Mouse (Mus musculus) limb, embryonic 13.5 days (tissue): ENCODE measurements at regions not wholly inside any gene's neighbourhood (a gene's known extent, or its start where the extent isn't known, plus 50 kb on each side); places are given as distances from the start of the nearest gene placed in this dataset.
A peak's percentile ranks its signal among the peaks of the same experiment; 100 is the strongest.

ENCODE experiments used
- ATAC-seq: fragments of 200-750 bp; cut with Nextera tagmentation; 2 replicates; pipeline ENCODE4 v1.8.0; 2017; ENCODE audit warnings: low read depth, moderate number of reproducible peaks, moderate TSS enrichment; ENCODE audit not compliant: low FRiP score
- H3K27ac ChIP-seq: fragments of 300-500 bp; sonication (generic); 2 replicates; pipeline ENCODE4 v1.5.1; 2015; ENCODE audit warnings: inconsistent platforms, mild to moderate bottlenecking, moderate library complexity
- H3K27me3 ChIP-seq: fragments of 300-500 bp; sonication (generic); 2 replicates; pipeline ENCODE4 v1.6.1; 2015; ENCODE audit warnings: mild to moderate bottlenecking, inconsistent platforms
- H3K36me3 ChIP-seq: fragments of 300-500 bp; sonication (generic); 2 replicates; pipeline ENCODE4 v1.6.1; 2015; ENCODE audit warnings: inconsistent platforms, mild to moderate bottlenecking, moderate library complexity
- H3K4me1 ChIP-seq: fragments of 300-500 bp; sonication (generic); 2 replicates; pipeline ENCODE4 v1.6.1; 2015; ENCODE audit warnings: inconsistent platforms
- H3K4me2 ChIP-seq: fragments of 300-500 bp; sonication (generic); replicated peaks from 2 replicates; pipeline ENCODE4 v1.6.1; 2015; ENCODE audit warnings: inconsistent platforms, mild to moderate bottlenecking, moderate library complexity
- H3K4me3 ChIP-seq: fragments of 300-500 bp; sonication (generic); 2 replicates; pipeline ENCODE4 v1.5.1; 2015; ENCODE audit warnings: moderate library complexity, mild to moderate bottlenecking, inconsistent platforms
- H3K9ac ChIP-seq: fragments of 300-500 bp; sonication (generic); 2 replicates; pipeline ENCODE4 v1.6.1; 2015; ENCODE audit warnings: mild to moderate bottlenecking, inconsistent platforms
- H3K9me3 ChIP-seq: fragments of 300-500 bp; sonication (generic); 2 replicates; pipeline ENCODE4 v1.6.1; 2016; ENCODE audit warnings: inconsistent platforms
- WGBS: fragments of 180-500 bp; shearing (Covaris S2); methylation state at CpG from one replicate; pipeline ENCODE4 v1.1.7; 2015; 5-methylcytosine and 5-hydroxymethylcytosine counted together

DNA sequence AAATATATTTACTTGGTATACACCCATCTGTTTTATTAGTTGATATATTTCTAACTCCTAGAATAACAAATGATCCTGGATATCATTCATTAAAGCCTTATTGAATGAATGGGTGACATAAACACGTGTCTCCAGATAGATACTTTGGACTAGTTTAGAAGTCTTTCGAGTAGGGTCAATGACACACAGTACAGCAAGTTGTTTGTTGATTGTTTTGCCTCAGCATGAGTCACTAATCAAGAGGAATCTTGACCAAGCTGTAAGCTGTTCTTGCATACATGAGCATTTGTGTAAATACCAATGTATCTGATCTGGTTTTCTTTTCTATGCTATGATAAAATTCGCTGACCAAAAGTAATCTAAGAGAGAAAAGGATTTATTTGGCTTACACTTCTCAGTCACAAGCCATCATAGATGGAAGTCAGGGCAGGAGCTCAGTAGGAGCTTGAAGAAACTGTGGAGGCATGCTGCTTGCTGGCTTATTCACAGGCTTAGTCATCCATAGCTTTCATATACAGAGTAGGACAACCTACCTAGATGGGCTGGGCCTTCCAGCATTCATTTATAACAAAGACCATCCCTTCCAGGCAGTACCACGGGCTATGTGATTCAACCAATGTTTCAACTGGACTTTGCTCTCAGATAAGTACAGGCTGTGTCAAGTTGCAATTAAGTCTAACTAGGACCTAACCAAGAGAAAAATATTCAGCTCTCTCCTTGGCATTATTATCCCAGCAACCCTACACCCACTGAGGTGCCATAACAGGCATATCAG, 192.5 kb downstream of the Rdh14 start:
- WGBS: 83% methylated on average over 4 of the region's 4 CpGs
- no peak for ATAC-seq

DNA sequence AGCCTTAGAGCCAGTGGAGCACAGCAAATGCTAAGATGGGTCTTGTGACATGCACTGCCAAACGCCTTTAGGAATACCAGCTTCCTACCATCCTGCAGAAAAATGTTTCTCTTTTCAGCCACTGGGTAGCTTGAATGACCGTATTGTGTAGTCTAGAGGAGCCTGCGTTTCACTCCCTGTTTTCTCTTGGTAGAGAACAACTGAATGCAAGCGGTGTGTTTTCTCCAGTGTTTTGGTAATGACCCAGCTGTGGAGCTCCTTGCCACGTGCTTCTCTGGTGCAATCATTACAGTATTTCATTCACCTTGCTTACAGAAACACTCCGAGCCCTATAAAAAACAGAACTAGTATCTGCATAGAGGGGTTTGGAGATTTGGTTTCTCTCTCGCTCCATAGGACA, 193.5 kb downstream of the Rdh14 start:
- 0 out of 2 replicates have a peak, but pooled peaks have one; percentile 40 for ATAC-seq
- Histone ChIP-seq H3K4me3 (no peak overlapping the region), H3K9me3 (no peaks in the 10 kb centered on the region), H3K27ac (no peak overlapping the region), H3K4me2 (peak overlapping the region; percentile 44), H3K4me1 (peaks cover 13% of the 10 kb centered on the region; the same call in 1 of the 2 replicates), H3K27me3 (0 out of 2 replicates have a peak, but pooled peaks cover 7% of the 10 kb centered on the region), H3K9ac (no peak overlapping the region), H3K36me3 (no peaks in the 10 kb centered on the region)
- WGBS: 32% methylated on average over 7 of the region's 7 CpGs

More for the DNA sequence above, 192.5 kb downstream of the Rdh14 start:
- Histone ChIP-seq H3K4me1 (peaks cover 13% of the 10 kb centered on the region; the same call in 1 of the 2 replicates), H3K4me3 (no peak overlapping the region), H3K9ac (no peak overlapping the region), H3K9me3 (no peaks in the 10 kb centered on the region), H3K27ac (no peak overlapping the region), H3K36me3 (no peaks in the 10 kb centered on the region), H3K4me2 (no peak overlapping the region), H3K27me3 (0 out of 2 replicates have a peak, but pooled peaks cover 7% of the 10 kb centered on the region)

DNA sequence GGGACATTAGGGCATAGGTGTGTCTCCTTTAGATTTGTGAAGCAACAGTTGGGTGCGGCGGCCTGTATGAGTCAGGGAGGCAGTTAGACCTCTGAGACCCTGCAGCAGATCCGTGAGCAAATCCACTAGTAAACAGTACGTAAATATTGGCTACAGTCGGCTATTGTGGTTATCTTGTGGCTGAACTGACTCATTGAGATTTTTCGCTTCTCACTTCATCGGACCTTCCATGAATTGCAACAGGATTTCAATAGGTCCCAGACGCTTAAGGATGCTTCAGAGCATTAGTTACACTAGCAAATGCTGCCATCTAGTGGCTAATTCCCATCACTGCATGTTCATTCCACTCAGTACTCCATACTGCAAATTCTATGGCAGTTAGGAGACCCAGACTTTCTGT, 199.0 kb downstream of the Rdh14 start:
- Histone ChIP-seq H3K9ac (no peak overlapping the region), H3K9me3 (no peaks in the 10 kb centered on the region), H3K4me3 (no peak overlapping the region), H3K36me3 (no peaks in the 10 kb centered on the region), H3K27me3 (peaks cover 12% of the 10 kb centered on the region), H3K4me1 (peaks cover 7% of the 10 kb centered on the region), H3K4me2 (no peak overlapping the region), H3K27ac (no peak overlapping the region)
- peak; percentile 90 for ATAC-seq
- WGBS: 32% methylated on average over 8 of the region's 8 CpGs

DNA sequence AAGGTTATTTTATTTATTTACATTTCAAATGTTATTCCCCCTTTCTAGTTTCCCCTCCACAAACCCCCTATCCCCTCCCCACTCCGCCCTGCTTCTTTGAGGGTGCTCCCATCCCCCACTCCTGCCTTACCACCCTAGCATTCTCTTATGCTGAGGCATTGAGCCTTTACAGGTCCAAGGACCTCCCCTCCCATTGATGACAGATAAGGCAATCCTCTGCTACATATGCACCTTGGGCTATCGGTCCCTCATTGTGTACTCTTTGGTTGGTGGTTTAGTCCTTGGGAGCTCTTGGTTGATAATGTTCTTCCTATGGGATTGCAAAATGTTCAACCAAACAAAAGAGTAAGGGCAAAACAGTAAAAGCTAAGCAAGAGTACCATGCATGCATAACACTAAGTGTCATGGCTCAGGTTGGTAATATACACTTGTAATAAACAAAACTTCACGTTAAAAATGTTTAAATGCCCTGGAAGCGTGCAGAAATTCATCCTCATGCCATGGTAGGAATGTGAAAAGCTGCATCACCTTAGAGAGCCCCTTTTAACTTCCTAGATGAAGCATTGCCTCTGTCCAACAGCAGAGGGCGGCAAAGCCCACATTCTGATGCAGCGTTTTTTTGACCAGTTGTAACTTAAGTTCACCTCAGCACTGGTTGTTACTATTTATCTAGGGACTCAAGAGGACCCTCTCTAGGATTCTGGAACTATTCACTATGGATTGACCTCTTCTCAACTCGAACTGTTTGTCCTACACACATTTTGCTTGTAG, 207.6 kb downstream of the Rdh14 start:
- H3K36me3 ChIP-seq: no peaks in the 10 kb centered on the region
- H3K27ac ChIP-seq: no peak overlapping the region
- no peak overlapping the region for H3K9ac ChIP-seq
- H3K9me3 ChIP-seq: no peaks in the 10 kb centered on the region
- no peaks in the 10 kb centered on the region for H3K27me3 ChIP-seq
- no peaks in the 10 kb centered on the region for H3K4me1 ChIP-seq
- no peak overlapping the region for H3K4me3 ChIP-seq
- no peak overlapping the region for H3K4me2 ChIP-seq
- 19% methylated on average over 7 of the region's 7 CpGs for WGBS
- peak; percentile 48; the same call in 1 of the 2 replicates for ATAC-seq

DNA sequence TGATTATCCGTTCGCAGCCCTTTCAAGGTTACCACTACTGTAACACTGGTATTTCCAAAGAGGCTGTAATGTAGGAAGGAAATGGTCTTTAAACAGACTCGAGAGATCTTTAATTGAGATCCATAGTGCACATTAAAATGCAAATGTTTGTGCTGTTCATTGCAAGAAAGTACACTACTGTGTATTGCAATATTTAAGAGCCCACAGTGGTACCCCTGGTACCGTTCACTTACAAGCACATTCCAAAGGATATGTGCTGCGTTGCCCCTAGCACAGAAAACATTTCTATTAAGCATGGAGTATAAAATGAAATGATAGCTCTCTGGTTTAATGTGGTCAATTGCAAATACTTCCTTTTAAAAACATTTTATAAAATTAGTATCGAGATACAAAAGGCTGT, 209.5 kb downstream of the Rdh14 start:
- Histone ChIP-seq H3K27me3 (no peaks in the 10 kb centered on the region), H3K36me3 (no peaks in the 10 kb centered on the region), H3K4me1 (no peaks in the 10 kb centered on the region), H3K4me3 (no peak overlapping the region), H3K9ac (no peak overlapping the region), H3K9me3 (no peaks in the 10 kb centered on the region), H3K4me2 (no peak overlapping the region), H3K27ac (no peak overlapping the region)
- WGBS: 73% methylated on average over 6 of the region's 6 CpGs
- ATAC-seq: no peak

DNA sequence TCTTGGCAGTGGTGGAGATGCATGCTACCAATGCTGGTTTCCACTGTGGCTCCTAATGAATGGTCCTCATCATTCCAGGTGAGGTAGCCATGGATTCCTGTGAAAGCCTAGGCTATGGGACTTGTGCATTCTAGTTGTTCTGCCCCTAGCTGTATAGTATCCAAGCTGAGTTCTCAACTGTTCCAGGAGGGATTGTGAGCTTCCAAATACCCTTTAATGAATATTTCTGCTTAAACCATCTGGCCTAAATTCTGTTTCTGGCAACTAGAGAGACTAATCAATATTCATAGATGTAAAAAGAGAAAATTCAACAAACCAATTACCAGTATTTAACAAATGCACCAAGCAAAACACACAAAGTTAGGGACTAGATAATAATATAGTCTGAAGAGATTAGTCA, 227.7 kb downstream of the Rdh14 start:
- Histone ChIP-seq H3K4me2 (no peak overlapping the region), H3K9me3 (no peaks in the 10 kb centered on the region), H3K27me3 (0 out of 2 replicates have a peak, but pooled peaks cover 2% of the 10 kb centered on the region), H3K4me3 (no peak overlapping the region), H3K4me1 (0 out of 2 replicates have a peak, but pooled peaks cover 3% of the 10 kb centered on the region), H3K9ac (no peak overlapping the region), H3K36me3 (no peaks in the 10 kb centered on the region), H3K27ac (no peak overlapping the region)
- no peak for ATAC-seq

DNA sequence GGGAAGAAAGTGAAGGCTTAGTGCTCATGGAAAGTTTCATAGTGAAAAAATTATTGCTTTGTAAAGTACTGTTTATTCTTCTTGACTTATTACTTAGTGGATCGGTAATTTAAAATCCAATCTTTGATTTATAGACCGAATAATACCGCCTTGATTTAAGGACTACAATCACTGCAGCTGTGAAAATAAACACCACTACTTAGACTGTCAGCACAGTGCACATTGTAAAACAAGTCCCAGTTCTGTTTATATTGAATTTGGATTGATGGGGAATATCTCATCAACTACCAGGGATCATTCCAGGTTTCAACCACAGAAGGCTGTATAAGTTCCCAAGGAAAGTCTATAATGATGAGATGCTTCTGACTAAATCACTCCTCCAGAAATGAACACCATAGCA, 230.0 kb downstream of the Rdh14 start:
- WGBS: 70% methylated on average over 3 of the region's 3 CpGs
- Histone ChIP-seq H3K4me1 (0 out of 2 replicates have a peak, but pooled peaks cover 3% of the 10 kb centered on the region), H3K27me3 (0 out of 2 replicates have a peak, but pooled peaks cover 2% of the 10 kb centered on the region), H3K9ac (no peak overlapping the region), H3K27ac (no peak overlapping the region), H3K9me3 (no peaks in the 10 kb centered on the region), H3K4me2 (no peak overlapping the region), H3K4me3 (no peak overlapping the region), H3K36me3 (no peaks in the 10 kb centered on the region)
- ATAC-seq: no peak

DNA sequence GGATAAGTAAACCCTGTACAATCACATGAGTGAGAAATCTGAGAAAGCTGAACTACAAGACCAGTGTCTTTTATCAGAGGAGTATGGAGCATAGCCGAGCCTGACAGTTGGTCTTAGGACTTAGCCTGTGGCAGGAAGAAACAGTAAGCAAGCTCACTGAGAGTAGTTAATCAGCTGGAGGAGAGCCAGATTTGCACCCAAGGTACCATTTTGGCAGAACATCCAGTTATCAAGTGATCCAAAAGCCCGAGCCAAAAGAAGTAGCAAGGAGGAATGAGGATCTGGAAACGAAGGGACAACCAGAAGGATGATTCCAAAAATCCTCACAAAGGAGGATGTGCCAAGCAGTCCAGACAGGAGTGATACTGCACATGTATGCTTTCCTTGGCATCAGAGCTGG, 248.0 kb downstream of the Rdh14 start:
- no peaks in the 10 kb centered on the region for H3K9me3 ChIP-seq
- H3K4me2 ChIP-seq: no peak overlapping the region
- no peak overlapping the region for H3K9ac ChIP-seq
- H3K27me3 ChIP-seq: no peaks in the 10 kb centered on the region
- H3K4me3 ChIP-seq: no peak overlapping the region
- no peak for ATAC-seq
- WGBS: 88% methylated on average over 3 of the region's 3 CpGs
- no peaks in the 10 kb centered on the region for H3K4me1 ChIP-seq
- no peak overlapping the region for H3K27ac ChIP-seq
- H3K36me3 ChIP-seq: no peaks in the 10 kb centered on the region

DNA sequence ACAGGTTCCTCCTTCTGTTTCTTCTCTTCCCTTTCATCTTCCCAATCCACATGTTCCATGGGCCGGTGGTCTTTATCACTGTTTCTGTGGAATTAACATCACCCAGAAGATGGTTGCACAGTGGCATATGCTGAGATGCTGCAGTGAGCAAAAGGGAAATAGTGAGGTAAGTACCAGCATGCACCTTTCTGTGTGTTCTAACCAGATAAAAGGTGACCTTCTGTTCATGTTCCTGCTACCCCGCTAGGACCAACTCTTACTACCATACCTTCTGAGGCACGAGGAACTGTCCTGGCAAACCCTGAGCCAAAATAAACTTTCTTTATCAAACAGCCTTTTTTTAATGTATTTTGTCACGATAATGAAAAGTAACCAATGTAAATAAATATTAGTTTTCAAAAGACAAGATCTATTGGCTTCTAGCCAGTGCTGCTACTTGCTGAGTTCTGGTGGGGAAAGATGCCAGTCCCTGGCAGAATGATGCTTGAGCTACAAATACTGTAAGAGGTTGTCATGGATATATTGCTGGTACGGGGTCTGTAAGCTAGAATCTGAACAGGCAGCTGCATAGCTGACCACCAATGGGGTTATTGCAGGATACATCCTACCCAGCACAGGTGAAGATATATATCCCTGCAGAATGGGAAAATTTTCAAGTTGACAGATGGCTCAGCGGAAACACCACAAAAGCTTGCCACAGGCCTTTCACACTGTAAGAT, 264.1 kb downstream of the Rdh14 start:
- Histone ChIP-seq H3K27me3 (no peaks in the 10 kb centered on the region), H3K4me1 (no peaks in the 10 kb centered on the region), H3K4me2 (no peak overlapping the region), H3K27ac (no peak overlapping the region), H3K4me3 (no peak overlapping the region), H3K9me3 (no peaks in the 10 kb centered on the region), H3K36me3 (no peaks in the 10 kb centered on the region), H3K9ac (no peak overlapping the region)
- ATAC-seq: no peak
- WGBS: 86% methylated on average over 6 of the region's 6 CpGs

DNA sequence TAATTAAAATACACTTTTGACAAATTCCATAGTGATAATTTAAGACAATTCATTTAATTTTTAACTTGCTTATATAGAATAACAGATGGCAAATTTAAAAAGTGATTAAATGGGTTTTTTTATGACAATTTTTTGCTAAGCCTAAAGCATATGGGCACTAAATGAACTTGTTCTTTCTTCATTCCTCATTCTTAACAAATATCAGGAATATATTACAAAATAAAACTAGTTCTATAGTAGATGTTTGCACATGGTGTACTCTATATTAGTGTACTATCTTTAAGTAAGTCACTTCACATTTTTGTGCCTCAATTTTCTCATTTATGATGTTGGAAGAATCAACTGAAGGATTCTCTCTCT, 264.6 kb downstream of the Rdh14 start:
- Histone ChIP-seq H3K9me3 (no peaks in the 10 kb centered on the region), H3K4me1 (no peaks in the 10 kb centered on the region), H3K4me2 (no peak overlapping the region), H3K36me3 (no peaks in the 10 kb centered on the region), H3K9ac (no peak overlapping the region), H3K27me3 (no peaks in the 10 kb centered on the region), H3K27ac (no peak overlapping the region), H3K4me3 (no peak overlapping the region)
- no peak for ATAC-seq

DNA sequence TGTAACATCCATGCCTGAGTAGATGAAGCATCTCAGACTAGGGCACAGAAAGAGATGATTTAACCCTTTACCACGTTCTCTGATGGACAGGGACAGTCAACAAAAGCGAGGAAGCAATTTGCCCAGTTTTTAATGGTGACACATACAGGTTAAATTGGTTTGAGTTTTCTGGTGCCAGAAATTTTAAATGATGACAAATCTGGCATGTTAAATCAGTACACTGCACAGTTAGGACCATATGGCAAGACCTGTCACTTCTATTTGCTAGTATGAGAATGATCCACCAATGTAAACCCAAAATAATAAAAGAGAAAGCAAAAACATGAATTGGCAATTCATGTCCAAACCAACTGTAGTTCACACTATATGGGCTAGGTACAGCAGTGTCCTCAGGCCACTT, 268.3 kb downstream of the Rdh14 start:
- H3K9me3 ChIP-seq: no peaks in the 10 kb centered on the region
- H3K4me1 ChIP-seq: no peaks in the 10 kb centered on the region
- ATAC-seq: no peak
- H3K27me3 ChIP-seq: no peaks in the 10 kb centered on the region
- no peak overlapping the region for H3K4me2 ChIP-seq
- no peak overlapping the region for H3K9ac ChIP-seq
- H3K4me3 ChIP-seq: no peak overlapping the region
- H3K36me3 ChIP-seq: no peaks in the 10 kb centered on the region
- 64% methylated on average over 2 of the region's 2 CpGs for whole genome bisulfite sequencing
- no peak overlapping the region for H3K27ac ChIP-seq

DNA sequence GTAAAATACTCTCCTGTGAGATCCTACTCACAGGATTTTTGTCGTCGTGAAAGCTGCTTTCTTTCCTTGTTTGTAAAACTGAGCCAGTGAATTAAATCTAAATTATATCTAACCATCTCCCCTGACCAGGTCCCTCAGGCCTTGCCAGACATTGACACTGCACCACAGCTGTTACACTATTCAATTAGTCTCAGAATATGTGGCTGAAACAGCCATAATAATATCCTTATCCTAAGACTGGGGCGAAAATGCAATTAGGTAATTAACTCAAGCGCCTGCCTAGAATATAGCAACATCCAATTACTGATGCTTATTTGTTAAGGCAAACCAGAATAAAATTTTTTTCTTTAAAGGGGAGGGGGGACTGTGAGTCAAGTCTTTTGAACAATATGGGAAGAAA, 296.2 kb downstream of the Rdh14 start:
- no peak for ATAC-seq
- Histone ChIP-seq H3K27ac (no peak overlapping the region), H3K27me3 (no peaks in the 10 kb centered on the region), H3K36me3 (no peaks in the 10 kb centered on the region), H3K4me3 (no peak overlapping the region), H3K9ac (no peak overlapping the region), H3K4me1 (no peaks in the 10 kb centered on the region), H3K9me3 (no peaks in the 10 kb centered on the region), H3K4me2 (no peak overlapping the region)
- 78% methylated on average over 4 of the region's 4 CpGs for WGBS
